Mouse (Mus musculus): ENCODE data around the gene Tgfbr3.

Tgfbr3 gene

GRCm38 (mm10) chr5:107102916-107103315 lies 186.5 kb downstream of the Tgfbr3 start:
- DNase-seq = no peak

- DNase-seq = no peak
Observed at GRCm38 (mm10) chr5:107101684-107102083, 187.7 kb downstream of the Tgfbr3 start.

GRCm38 (mm10) chr5:107101135-107101534 lies 188.3 kb downstream of the Tgfbr3 start:
- DNase-seq = no peak

GRCm38 (mm10) chr5:107099634-107100033 lies 189.8 kb downstream of the Tgfbr3 start:
- DNase-seq = no peak

- peak; percentile 64 for DNase-seq
Observed at GRCm38 (mm10) chr5:107099076-107099475, 190.4 kb downstream of the Tgfbr3 start.

GRCm38 (mm10) chr5:107098007-107098406 lies 191.4 kb downstream of the Tgfbr3 start:
- no peak for DNase-seq

GRCm38 (mm10) chr5:107097314-107097713 lies 192.1 kb downstream of the Tgfbr3 start:
- no peak for DNase-seq

- no peak for DNase-seq
Observed at GRCm38 (mm10) chr5:107094233-107094632, 195.2 kb downstream of the Tgfbr3 start.

- no peak for DNase-seq
Observed at GRCm38 (mm10) chr5:107093253-107093652, 196.2 kb downstream of the Tgfbr3 start.

GRCm38 (mm10) chr5:107092137-107092536 lies 197.3 kb downstream of the Tgfbr3 start:
- DNase-seq = peak; percentile 31

GRCm38 (mm10) chr5:107089966-107090365 lies 199.5 kb downstream of the Tgfbr3 start:
- no peak for DNase-seq

GRCm38 (mm10) chr5:107087829-107088808 lies 201.3 kb downstream of the Tgfbr3 start:
- peak; percentile 94 for DNase-seq

- DNase-seq = peak; percentile 81
Observed at GRCm38 (mm10) chr5:107087291-107087690, 202.1 kb downstream of the Tgfbr3 start.

GRCm38 (mm10) chr5:107086166-107086565 lies 203.3 kb downstream of the Tgfbr3 start:
- DNase-seq = no peak

- no peak for DNase-seq
Observed at GRCm38 (mm10) chr5:107084431-107084830, 205.0 kb downstream of the Tgfbr3 start.

- DNase-seq = no peak
Observed at GRCm38 (mm10) chr5:107082011-107082410, 207.4 kb downstream of the Tgfbr3 start.

GRCm38 (mm10) chr5:107080986-107081624 lies 208.3 kb downstream of the Tgfbr3 start:
- DNase-seq = no peak

GRCm38 (mm10) chr5:107079920-107080319 lies 209.5 kb downstream of the Tgfbr3 start:
- DNase-seq = no peak

- DNase-seq = peak; percentile 69
Observed at GRCm38 (mm10) chr5:107079146-107079638, 210.2 kb downstream of the Tgfbr3 start.

- no peak for DNase-seq
Observed at GRCm38 (mm10) chr5:107078361-107078760, 211.1 kb downstream of the Tgfbr3 start.

- no peak for DNase-seq
Observed at GRCm38 (mm10) chr5:107077900-107078299, 211.5 kb downstream of the Tgfbr3 start.

GRCm38 (mm10) chr5:107074980-107075583 lies 214.3 kb downstream of the Tgfbr3 start:
- DNase-seq = no peak

- DNase-seq = no peak
Observed at GRCm38 (mm10) chr5:107074350-107074749, 215.1 kb downstream of the Tgfbr3 start.
